Mouse (Mus musculus): ENCODE results near the gene Lrpprc. TPM values are rescaled to one million over a fixed set of nuclear protein-coding genes. Genes with fewer than 3 reads are reported as not detected.

Lrpprc gene
- total RNA-seq, 1 experiment from 2014 or later, result 68.4 TPM

DNA sequence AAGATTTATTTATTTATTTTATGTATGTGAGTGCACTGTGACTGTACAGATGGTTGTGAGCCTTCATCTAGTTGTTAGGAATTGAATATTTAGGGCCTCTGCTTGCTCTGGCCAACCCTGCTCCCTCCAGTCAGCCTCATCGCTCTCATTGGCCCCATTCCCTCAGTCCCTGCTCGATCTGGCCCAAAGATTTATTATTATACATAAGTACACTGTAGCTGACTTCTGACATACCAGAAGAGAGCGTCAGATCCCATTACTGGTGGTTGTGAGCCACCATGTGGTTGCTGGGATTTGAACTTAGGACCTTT, 133.2 kb downstream of the Lrpprc start:
- no peak for ATAC-seq (replicated peaks in 1 of 2; ENCODE audit: insufficient read depth in 1 of 2, low FRiP score in 2 of 2, low TSS enrichment in 1 of 2, low read depth in 1 of 2, poor library complexity in 2 of 2, severe bottlenecking in 2 of 2)

DNA sequence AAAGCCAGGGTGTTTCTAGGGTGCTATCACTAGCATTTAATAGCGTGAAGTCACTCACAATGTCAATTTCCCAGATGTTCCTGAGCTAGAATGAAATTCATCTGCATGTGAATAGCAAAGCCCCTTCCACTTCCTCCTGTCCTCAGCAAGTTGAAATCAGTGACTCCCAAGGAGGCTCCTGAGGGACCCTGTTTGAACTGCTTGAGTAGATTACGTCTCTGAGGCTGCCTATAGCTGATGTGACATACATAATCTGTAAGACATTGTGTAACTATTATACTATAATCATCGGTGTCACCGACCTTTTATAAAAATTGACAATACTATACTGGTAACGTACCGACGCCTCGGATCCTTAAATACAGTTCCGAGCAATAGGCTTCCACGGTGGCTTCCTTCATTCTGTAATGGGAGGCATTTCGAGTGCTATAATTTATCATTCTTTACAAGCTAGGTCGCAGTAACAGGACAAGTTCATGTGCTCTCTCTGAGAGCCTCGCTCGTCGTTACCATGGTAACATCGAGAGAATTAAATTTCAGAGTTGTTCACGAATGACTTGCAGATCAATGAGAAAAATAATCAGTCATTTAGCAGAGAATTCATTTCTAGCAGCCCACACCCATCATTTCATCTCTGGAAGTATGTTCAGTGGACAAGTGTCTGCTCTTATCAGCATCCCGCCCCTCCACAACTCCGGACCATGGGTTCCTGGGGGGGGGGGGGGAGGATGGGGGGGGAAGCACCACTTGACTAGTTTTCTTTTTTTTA, 133.8 kb downstream of the Lrpprc start:
- ATAC-seq (replicated peaks in 1 of 2; ENCODE audit: insufficient read depth in 1 of 2, low FRiP score in 2 of 2, low TSS enrichment in 1 of 2, low read depth in 1 of 2, poor library complexity in 2 of 2, severe bottlenecking in 2 of 2), result no peak

DNA sequence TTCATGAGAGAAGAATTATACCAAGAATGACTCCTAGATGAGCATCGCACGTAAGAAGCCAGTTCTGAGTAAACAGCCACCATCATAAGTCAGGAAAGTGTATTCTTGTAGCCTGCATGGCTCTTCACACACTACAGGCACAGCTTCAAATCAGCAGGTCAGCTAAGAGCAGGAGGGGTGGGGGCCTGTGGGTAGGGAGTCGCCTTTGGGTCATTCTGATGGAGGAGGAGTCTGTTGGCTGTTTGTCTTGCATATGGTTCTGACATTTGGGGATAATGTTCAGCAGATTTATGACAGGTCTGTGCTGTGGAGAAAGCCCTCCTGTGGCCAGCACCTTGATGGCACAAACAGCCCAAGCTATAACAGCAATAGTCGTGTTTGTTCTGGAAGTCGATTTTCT, 134.4 kb downstream of the Lrpprc start:
- ATAC-seq (replicated peaks in 1 of 2; ENCODE audit: insufficient read depth in 1 of 2, low FRiP score in 2 of 2, low TSS enrichment in 1 of 2, low read depth in 1 of 2, poor library complexity in 2 of 2, severe bottlenecking in 2 of 2), result no peak

Other genes starting within 250 kb of the Lrpprc start
- 6.8 and 8.3 TPM in 2 replicates for gene Dync2li1, start 164.3 kb downstream of the Lrpprc start, total RNA-seq (2017)
- gene Abcg8, start 114.5 kb downstream of the Lrpprc start, total RNA-seq (2017), result not detected in 2 replicates
- gene Abcg5, start 107.8 kb downstream of the Lrpprc start, total RNA-seq (2017), result not detected in 2 replicates
- gene Ppm1b, start 166.0 kb upstream of the Lrpprc start, total RNA-seq (2017), result 58.0 and 61.5 TPM in 2 replicates
- gene Slc3a1, start 237.6 kb upstream of the Lrpprc start, total RNA-seq (2017), result not detected in 2 replicates